Mouse (Mus musculus) lung, embryonic 14.5 days (tissue): ENCODE data around the gene Rfc1. TPM values are rescaled to one million over a fixed set of nuclear protein-coding genes. Genes with fewer than 3 reads are reported as not detected.

ENCODE experiments used
- ATAC-seq: fragments of 200-750 bp; cut with Nextera tagmentation; 2 replicates; pipeline ENCODE4 v1.8.0; 2017; ENCODE audit warnings: mild to moderate bottlenecking, moderate TSS enrichment, moderate library complexity; ENCODE audit not compliant: insufficient read depth
- DNase-seq: peaks from one replicate; pipeline ENCODE4 v3.0.0-alpha.2; 2015
- H3K27ac ChIP-seq: fragments of 300-500 bp; sonication (generic); 2 replicates; pipeline ENCODE4 v1.5.1; 2014; ENCODE audit warnings: low read depth, mild to moderate bottlenecking, moderate library complexity
- H3K27me3 ChIP-seq: fragments of 300-500 bp; sonication (generic); 2 replicates; pipeline ENCODE4 v1.6.1; 2014; ENCODE audit warnings: low read length, control low read depth; ENCODE audit not compliant: insufficient read depth
- H3K36me3 ChIP-seq: fragments of 300-500 bp; sonication (generic); 2 replicates; pipeline ENCODE4 v1.6.1; 2014; ENCODE audit warnings: control low read depth; ENCODE audit not compliant: insufficient read depth
- H3K4me1 ChIP-seq: fragments of 300-500 bp; sonication (generic); 2 replicates; pipeline ENCODE4 v1.6.1; 2014; ENCODE audit warnings: antibody characterized with exemption, control low read depth; ENCODE audit not compliant: insufficient read depth
- H3K4me2 ChIP-seq: fragments of 300-500 bp; sonication (generic); 2 replicates; pipeline ENCODE4 v1.6.1; 2014; ENCODE audit warnings: mild to moderate bottlenecking
- H3K4me3 ChIP-seq: fragments of 300-500 bp; sonication (generic); 2 replicates; pipeline ENCODE4 v1.5.1; 2014; ENCODE audit warnings: low read depth, low read length
- H3K9ac ChIP-seq: fragments of 300-500 bp; sonication (generic); 2 replicates; pipeline ENCODE4 v1.6.1; 2014
- H3K9me3 ChIP-seq: fragments of 300-500 bp; sonication (generic); 2 replicates; pipeline ENCODE4 v1.6.1; 2016; ENCODE audit warnings: low read depth, low read length, control low read depth
- CTCF ChIP-seq: IDR thresholded peaks from 2 replicates; pipeline ENCODE4 v1.5.1; 2016; ENCODE audit warnings: antibody characterized with exemption, low read depth
- WGBS: fragments of 180-500 bp; shearing (Covaris S2); extraction: QIAGEN DNeasy Blood & Tissue Kit; methylation state at CpG from one replicate; pipeline ENCODE4 v1.1.7; 2014; 5-methylcytosine and 5-hydroxymethylcytosine counted together
- polyA plus RNA-seq: library from polyadenylated mRNA; unstranded; fragments of >200 nt; fragmentation: Nextera tagmentation; extraction: Ambion mirVana; gene quantifications from 2 replicates; pipeline ENCODE4 v1.2.1, GENCODE M21; 2014

The Rfc1 gene
- polyA plus RNA-seq, 1 experiment from 2014 or later, result 99.9 TPM

GRCm38 (mm10) chr5:65354097-65354496 lies 18.6 kb upstream of the Rfc1 start:
- Histone ChIP-seq H3K4me2 (no peak overlapping the region), H3K27ac (no peak overlapping the region), H3K27me3 (no peaks in the 10 kb centered on the region), H3K36me3 (no peaks in the 10 kb centered on the region), H3K9me3 (peaks cover 4% of the 10 kb centered on the region; the same call in 1 of the 2 replicates), H3K4me3 (no peak overlapping the region), H3K4me1 (no peaks in the 10 kb centered on the region), H3K9ac (no peak overlapping the region)
- no peak for TF ChIP-seq CTCF
- 62% methylated on average over 3 of the region's 3 CpGs for WGBS
- DNase-seq (no peak), ATAC-seq (no peak)

DNA sequence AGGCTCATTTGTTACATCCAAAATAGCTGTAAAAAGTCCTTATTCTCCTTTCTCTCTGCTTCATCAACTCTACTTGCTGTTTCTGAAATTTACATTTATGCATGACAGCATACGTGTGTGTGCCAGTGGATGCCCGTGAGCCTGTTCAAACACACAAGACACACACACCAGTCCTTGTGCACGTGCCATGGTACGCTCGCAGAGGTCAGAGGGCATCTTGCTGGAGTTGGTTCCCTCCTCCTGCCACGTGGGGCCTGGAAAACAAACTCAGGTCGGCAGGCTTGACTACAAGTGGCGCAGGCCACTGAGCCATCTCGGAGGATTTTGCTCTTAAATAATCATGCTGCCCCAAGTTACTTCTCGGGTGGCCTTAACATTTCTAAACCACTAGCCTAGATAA lies 15.0 kb upstream of the Rfc1 start:
- no peak for ATAC-seq
- Histone ChIP-seq H3K27me3 (no peaks in the 10 kb centered on the region), H3K9ac (no peak overlapping the region), H3K9me3 (peaks cover 4% of the 10 kb centered on the region; the same call in 1 of the 2 replicates), H3K4me3 (no peak overlapping the region), H3K4me1 (no peaks in the 10 kb centered on the region), H3K4me2 (no peak overlapping the region), H3K27ac (no peak overlapping the region), H3K36me3 (no peaks in the 10 kb centered on the region)
- DNase-seq, result no peak
- 53% methylated on average over 10 of the region's 10 CpGs for WGBS
- TF ChIP-seq CTCF, result no peak

- Histone ChIP-seq H3K4me3 (peak within 1 kb of the TSS; percentile 18), H3K27me3 (no peaks in the 10 kb centered on the region), H3K4me1 (no peaks in the 10 kb centered on the region), H3K9ac (peak within 1 kb of the TSS; percentile 35), H3K36me3 (no peaks in the 10 kb centered on the region), H3K9me3 (no peaks in the 10 kb centered on the region), H3K4me2 (peak within 1 kb of the TSS; percentile 47), H3K27ac (no peak within 1 kb of the TSS)
- TF ChIP-seq CTCF, result no peak
- no peak for DNase-seq
- WGBS, result 35% methylated on average over 15 of the region's 15 CpGs
- no peak for ATAC-seq
These were observed 12.7 kb upstream of the Rfc1 start, which contains the start of gene Klb for GRCm38 (mm10) chr5:65348168-65348567. Klb (plus strand) TSS chr5:65348314.

DNA sequence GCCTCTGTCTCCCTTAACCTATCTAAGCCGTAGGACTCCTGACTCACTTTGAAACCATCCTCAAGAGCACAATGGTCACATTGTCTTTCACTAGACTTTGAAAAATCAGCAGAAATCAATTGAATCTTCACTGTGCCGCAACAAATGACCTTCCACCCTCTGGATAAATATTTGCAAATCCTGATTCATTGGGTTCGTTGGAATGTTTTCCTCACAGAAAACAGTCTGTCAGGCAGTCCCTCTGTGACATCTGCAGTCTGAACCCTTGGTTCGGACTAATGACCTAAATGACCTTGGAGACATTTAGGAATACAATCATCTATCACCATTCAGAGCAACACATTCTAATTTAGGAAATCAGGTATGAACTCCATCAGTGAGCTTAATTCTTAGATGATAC lies 4.7 kb upstream of the Rfc1 start:
- H3K4me3 ChIP-seq, result no peak overlapping the region
- no peak overlapping the region for H3K27ac ChIP-seq
- no peaks in the 10 kb centered on the region for H3K36me3 ChIP-seq
- no peak for ATAC-seq
- no peaks in the 10 kb centered on the region for H3K27me3 ChIP-seq
- H3K4me1 ChIP-seq, result 0 out of 2 replicates have a peak, but pooled peaks cover 3% of the 10 kb centered on the region
- DNase-seq, result no peak
- H3K9me3 ChIP-seq, result no peaks in the 10 kb centered on the region
- WGBS, result 18% methylated on average over 4 of the region's 4 CpGs
- no peak for TF ChIP-seq CTCF
- H3K4me2 ChIP-seq, result no peak overlapping the region
- no peak overlapping the region for H3K9ac ChIP-seq

- peaks cover 7% of the 10 kb centered on the region; the same call in 1 of the 2 replicates for H3K4me1 ChIP-seq
- no peak overlapping the region for H3K4me2 ChIP-seq
- H3K27me3 ChIP-seq, result no peaks in the 10 kb centered on the region
- H3K36me3 ChIP-seq, result no peaks in the 10 kb centered on the region
- TF ChIP-seq CTCF, result peak; percentile 31
- DNase-seq (no peak), ATAC-seq (no peak)
- no peak overlapping the region for H3K4me3 ChIP-seq
- no peak overlapping the region for H3K9ac ChIP-seq
- 75% methylated on average over 6 of the region's 6 CpGs for WGBS
- H3K27ac ChIP-seq, result no peak overlapping the region
- no peaks in the 10 kb centered on the region for H3K9me3 ChIP-seq
These were observed 2.9 kb upstream of the Rfc1 start for GRCm38 (mm10) chr5:65338394-65338793.

- Histone ChIP-seq H3K4me1 (peaks cover 7% of the 10 kb centered on the region; the same call in 1 of the 2 replicates), H3K27me3 (no peaks in the 10 kb centered on the region), H3K4me2 (peak overlapping the region; percentile 78), H3K9ac (no peak overlapping the region), H3K9me3 (no peaks in the 10 kb centered on the region), H3K36me3 (peaks cover 8% of the 10 kb centered on the region; the same call in 1 of the 2 replicates), H3K27ac (no peak overlapping the region), H3K4me3 (peak overlapping the region; percentile 86)
- TF ChIP-seq CTCF, result no peak
- 21% methylated on average over 4 of the region's 4 CpGs for WGBS
- ATAC-seq (no peak), DNase-seq (peak; percentile 12)
These were observed 545 bp upstream of the Rfc1 start for GRCm38 (mm10) chr5:65336075-65336355.

- H3K36me3 ChIP-seq, result peaks cover 8% of the 10 kb centered on the region; the same call in 1 of the 2 replicates
- ATAC-seq, result no peak
- peaks cover 7% of the 10 kb centered on the region; the same call in 1 of the 2 replicates for H3K4me1 ChIP-seq
- peak overlapping the region; percentile 86 for H3K4me3 ChIP-seq
- TF ChIP-seq CTCF, result no peak
- peak overlapping the region; percentile 83 for H3K27ac ChIP-seq
- WGBS, result 1% methylated on average over 8 of the region's 8 CpGs
- no peaks in the 10 kb centered on the region for H3K9me3 ChIP-seq
- H3K27me3 ChIP-seq, result no peaks in the 10 kb centered on the region
- H3K9ac ChIP-seq, result peak overlapping the region; percentile 89
- DNase-seq, result no peak
- peak overlapping the region; percentile 78 for H3K4me2 ChIP-seq
These were observed 682 bp downstream of the Rfc1 start for GRCm38 (mm10) chr5:65334788-65335187.

DNA sequence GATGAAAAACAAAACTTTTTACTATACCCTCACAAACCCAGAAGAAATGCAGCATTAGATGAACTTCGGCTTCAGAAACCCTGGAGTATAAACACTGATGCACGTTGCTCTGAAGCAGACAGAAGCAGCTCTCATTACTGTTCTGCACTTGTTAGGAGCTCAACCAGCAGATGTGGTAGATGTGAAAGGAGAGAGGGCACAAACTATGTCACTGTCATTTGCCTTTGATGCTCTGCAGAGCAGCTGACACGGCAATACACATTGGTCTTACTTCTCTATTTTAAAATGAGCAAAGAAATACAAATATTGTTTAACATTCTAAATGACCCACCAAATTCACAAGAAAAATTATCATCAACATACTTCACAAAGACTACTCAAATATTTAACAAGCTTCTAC lies 5.5 kb downstream of the Rfc1 start:
- peaks cover 9% of the 10 kb centered on the region; the same call in 1 of the 2 replicates for H3K4me1 ChIP-seq
- no peak for DNase-seq
- WGBS, result 64% methylated on average over 3 of the region's 3 CpGs
- H3K9me3 ChIP-seq, result no peaks in the 10 kb centered on the region
- H3K4me2 ChIP-seq, result no peak overlapping the region
- no peak overlapping the region for H3K9ac ChIP-seq
- no peak overlapping the region for H3K27ac ChIP-seq
- no peak overlapping the region for H3K4me3 ChIP-seq
- H3K36me3 ChIP-seq, result peaks cover 8% of the 10 kb centered on the region; the same call in 1 of the 2 replicates
- TF ChIP-seq CTCF, result no peak
- H3K27me3 ChIP-seq, result no peaks in the 10 kb centered on the region
- ATAC-seq, result no peak
